Mouse (Mus musculus) neural tube, embryonic 11.5 days (tissue): ENCODE measurements around the gene Kcnip1. TPM values are rescaled to one million over a fixed set of nuclear protein-coding genes. Genes with fewer than 3 reads are reported as not detected.

Source experiments
- ATAC-seq: fragments of 200-750 bp; cut with Nextera tagmentation; 2 replicates; pipeline ENCODE4 v1.8.0; 2017; ENCODE audit warnings: moderate number of reproducible peaks, mild to moderate bottlenecking, moderate TSS enrichment, moderate library complexity; ENCODE audit not compliant: insufficient read depth, low FRiP score, low TSS enrichment
- DNase-seq: peaks from one replicate; pipeline ENCODE4 v3.0.0-alpha.2; 2015; ENCODE audit warnings: low spot score
- H3K27ac ChIP-seq: fragments of 300-500 bp; sonication (generic); 2 replicates; pipeline ENCODE4 v1.5.1; 2014; ENCODE audit warnings: low read depth, mild to moderate bottlenecking, low read length
- H3K27me3 ChIP-seq: fragments of 300-500 bp; sonication (generic); 2 replicates; pipeline ENCODE4 v1.6.1; 2014; ENCODE audit warnings: mild to moderate bottlenecking, low read length, mixed read lengths; ENCODE audit not compliant: control insufficient read depth, insufficient read depth
- H3K36me3 ChIP-seq: fragments of 300-500 bp; sonication (generic); 2 replicates; pipeline ENCODE4 v1.6.1; 2014; ENCODE audit warnings: mild to moderate bottlenecking, low read length, moderate library complexity, mixed read lengths; ENCODE audit not compliant: control insufficient read depth, insufficient read depth
- H3K4me1 ChIP-seq: fragments of 300-500 bp; sonication (generic); 2 replicates; pipeline ENCODE4 v1.6.1; 2014; ENCODE audit warnings: low read length, mixed read lengths; ENCODE audit not compliant: control insufficient read depth, insufficient read depth
- H3K4me2 ChIP-seq: fragments of 300-500 bp; sonication (generic); 2 replicates; pipeline ENCODE4 v1.6.1; 2014; ENCODE audit warnings: low read depth, mild to moderate bottlenecking, moderate library complexity
- H3K4me3 ChIP-seq: fragments of 300-500 bp; sonication (generic); 2 replicates; pipeline ENCODE4 v1.5.1; 2014; ENCODE audit warnings: low read depth, low read length
- H3K9ac ChIP-seq: fragments of 300-500 bp; sonication (generic); 2 replicates; pipeline ENCODE4 v1.6.1; 2014; ENCODE audit warnings: mild to moderate bottlenecking, low read length
- H3K9me3 ChIP-seq: fragments of 300-500 bp; sonication (generic); 2 replicates; pipeline ENCODE4 v1.6.1; 2016; ENCODE audit warnings: low read length; ENCODE audit not compliant: control insufficient read depth
- WGBS: fragments of 180-500 bp; shearing (Covaris S2); extraction: QIAGEN DNeasy Blood & Tissue Kit; methylation state at CpG from one replicate; pipeline ENCODE4 v1.1.7; 2014; 5-methylcytosine and 5-hydroxymethylcytosine counted together
- polyA plus RNA-seq: library from polyadenylated mRNA; unstranded; fragments of >200 nt; fragmentation: Nextera tagmentation; extraction: Ambion mirVana; gene quantifications from 2 replicates; pipeline ENCODE4 v1.2.1, GENCODE M21; 2014

Kcnip1 gene
- polyA plus RNA-seq, 1 experiment from 2014 or later, result 16.7 TPM

GRCm38 (mm10) chr11:33972114-33972513 is 20.8 kb downstream of the Kcnip1 start:
- H3K9ac ChIP-seq, result no peak overlapping the region
- H3K4me1 ChIP-seq, result no peaks in the 10 kb centered on the region
- H3K4me3 ChIP-seq, result no peak overlapping the region
- H3K4me2 ChIP-seq, result no peak overlapping the region
- H3K27ac ChIP-seq, result no peak overlapping the region
- H3K9me3 ChIP-seq, result no peaks in the 10 kb centered on the region
- no peaks in the 10 kb centered on the region for H3K36me3 ChIP-seq
- WGBS, result 93% methylated on average over 7 of the region's 7 CpGs
- ATAC-seq (no peak), DNase-seq (no peak)
- no peaks in the 10 kb centered on the region for H3K27me3 ChIP-seq

GRCm38 (mm10) chr11:33969199-33969598 is 23.8 kb downstream of the Kcnip1 start:
- WGBS, result 78% methylated on average over 3 of the region's 3 CpGs
- ATAC-seq (no peak), DNase-seq (no peak)

GRCm38 (mm10) chr11:33967708-33968107 is 25.2 kb downstream of the Kcnip1 start:
- no peaks in the 10 kb centered on the region for H3K36me3 ChIP-seq
- no peak for DNase-seq
- H3K9ac ChIP-seq, result no peak overlapping the region
- H3K4me3 ChIP-seq, result no peak overlapping the region
- H3K9me3 ChIP-seq, result no peaks in the 10 kb centered on the region
- no peaks in the 10 kb centered on the region for H3K27me3 ChIP-seq
- no peak overlapping the region for H3K27ac ChIP-seq
- no peaks in the 10 kb centered on the region for H3K4me1 ChIP-seq
- no peak for ATAC-seq
- WGBS, result 88% methylated on average over 4 of the region's 4 CpGs
- H3K4me2 ChIP-seq, result no peak overlapping the region

More at GRCm38 (mm10) chr11:33969199-33969598, 23.8 kb downstream of the Kcnip1 start:
- Histone ChIP-seq H3K9me3 (no peaks in the 10 kb centered on the region), H3K4me1 (no peaks in the 10 kb centered on the region), H3K4me3 (no peak overlapping the region), H3K9ac (no peak overlapping the region), H3K4me2 (no peak overlapping the region), H3K36me3 (no peaks in the 10 kb centered on the region), H3K27ac (no peak overlapping the region), H3K27me3 (no peaks in the 10 kb centered on the region)

- 50% methylated on average over 2 of the region's 2 CpGs for WGBS
- Histone ChIP-seq H3K4me1 (no peaks in the 10 kb centered on the region), H3K9ac (no peak overlapping the region), H3K27ac (no peak overlapping the region), H3K4me3 (no peak overlapping the region), H3K36me3 (no peaks in the 10 kb centered on the region), H3K27me3 (no peaks in the 10 kb centered on the region), H3K4me2 (no peak overlapping the region), H3K9me3 (no peaks in the 10 kb centered on the region)
- ATAC-seq, result no peak
- no peak for DNase-seq
Observed at GRCm38 (mm10) chr11:33965380-33965779, 27.6 kb downstream of the Kcnip1 start.

- DNase-seq (peak; percentile 25), ATAC-seq (no peak)
- H3K4me1 ChIP-seq, result no peaks in the 10 kb centered on the region
- 28% methylated on average over 6 of the region's 6 CpGs for WGBS
- no peak within 1 kb of the TSS for H3K4me2 ChIP-seq
- no peak within 1 kb of the TSS for H3K9ac ChIP-seq
- H3K27me3 ChIP-seq, result no peaks in the 10 kb centered on the region
- H3K36me3 ChIP-seq, result no peaks in the 10 kb centered on the region
- H3K9me3 ChIP-seq, result no peaks in the 10 kb centered on the region
- no peak within 1 kb of the TSS for H3K4me3 ChIP-seq
- H3K27ac ChIP-seq, result no peak within 1 kb of the TSS
Observed at GRCm38 (mm10) chr11:33962688-33963407, 30.1 kb downstream of the Kcnip1 start, which contains the start of gene Kcnmb1. Gene Kcnmb1 (plus strand): TSS chr11:33963013.

GRCm38 (mm10) chr11:33962178-33962577 is 30.8 kb downstream of the Kcnip1 start:
- ATAC-seq (no peak), DNase-seq (no peak)
- no peaks in the 10 kb centered on the region for H3K9me3 ChIP-seq
- 59% methylated on average over 7 of the region's 7 CpGs for WGBS
- no peak overlapping the region for H3K27ac ChIP-seq
- H3K9ac ChIP-seq, result no peak overlapping the region
- H3K27me3 ChIP-seq, result no peaks in the 10 kb centered on the region
- no peaks in the 10 kb centered on the region for H3K4me1 ChIP-seq
- no peak overlapping the region for H3K4me2 ChIP-seq
- no peak overlapping the region for H3K4me3 ChIP-seq
- H3K36me3 ChIP-seq, result no peaks in the 10 kb centered on the region

- H3K36me3 ChIP-seq, result no peaks in the 10 kb centered on the region
Observed at GRCm38 (mm10) chr11:33958713-33959112, 34.2 kb downstream of the Kcnip1 start.

GRCm38 (mm10) chr11:33957595-33957994 is 35.4 kb downstream of the Kcnip1 start:
- Histone ChIP-seq H3K27ac (no peak overlapping the region), H3K27me3 (no peaks in the 10 kb centered on the region), H3K4me2 (no peak overlapping the region), H3K9ac (no peak overlapping the region), H3K4me1 (no peaks in the 10 kb centered on the region), H3K36me3 (no peaks in the 10 kb centered on the region), H3K9me3 (no peaks in the 10 kb centered on the region), H3K4me3 (no peak overlapping the region)
- ATAC-seq, result no peak
- WGBS, result 71% methylated on average over 6 of the region's 6 CpGs
- DNase-seq, result no peak

More at GRCm38 (mm10) chr11:33958713-33959112, 34.2 kb downstream of the Kcnip1 start:
- WGBS, result 82% methylated on average over 8 of the region's 8 CpGs
- H3K27ac ChIP-seq, result no peak overlapping the region
- H3K9me3 ChIP-seq, result no peaks in the 10 kb centered on the region
- H3K4me3 ChIP-seq, result no peak overlapping the region
- H3K4me2 ChIP-seq, result no peak overlapping the region
- ATAC-seq, result no peak
- DNase-seq, result peak; percentile 43
- no peak overlapping the region for H3K9ac ChIP-seq
- H3K27me3 ChIP-seq, result no peaks in the 10 kb centered on the region
- no peaks in the 10 kb centered on the region for H3K4me1 ChIP-seq

GRCm38 (mm10) chr11:33956623-33957022 is 36.3 kb downstream of the Kcnip1 start:
- no peak for ATAC-seq
- 85% methylated on average over 5 of the region's 5 CpGs for WGBS
- Histone ChIP-seq H3K9me3 (no peaks in the 10 kb centered on the region), H3K4me2 (no peak overlapping the region), H3K27me3 (no peaks in the 10 kb centered on the region), H3K9ac (no peak overlapping the region), H3K36me3 (no peaks in the 10 kb centered on the region), H3K4me3 (no peak overlapping the region), H3K4me1 (no peaks in the 10 kb centered on the region), H3K27ac (no peak overlapping the region)
- DNase-seq, result no peak
